Mouse (Mus musculus) C2C12 (cell line): ENCODE data around the gene Eef1a1. TPM values are rescaled to one million over a fixed set of nuclear protein-coding genes. Genes with fewer than 3 reads are reported as not detected.

Experiments
- H3K27me3 ChIP-seq: one replicate; pipeline ENCODE4 v1.6.1; 2011; ENCODE audit not compliant: control insufficient read depth, insufficient read depth, insufficient read length
- H3K36me3 ChIP-seq: one replicate; pipeline ENCODE4 v1.6.1; 2011; ENCODE audit not compliant: control insufficient read depth, insufficient read depth
- H3K4me3 ChIP-seq: one replicate; pipeline ENCODE4 v1.5.1; 2011; ENCODE audit warnings: mild to moderate bottlenecking, control low read depth; ENCODE audit not compliant: poor library complexity, insufficient read depth, severe bottlenecking
- H3K79me2 ChIP-seq: one replicate; pipeline ENCODE4 v1.6.1; 2011; ENCODE audit not compliant: control insufficient read depth, insufficient read depth
- H3K79me3 ChIP-seq: one replicate; pipeline ENCODE4 v1.6.1; 2011; ENCODE audit warnings: low read depth, control low read depth
- H3ac ChIP-seq: one replicate; pipeline ENCODE3; 2011; ENCODE audit warnings: low read depth; ENCODE audit not compliant: control insufficient read depth, insufficient read length
- CEBPB ChIP-seq: IDR thresholded peaks from one replicate; pipeline ENCODE4 v1.6.1; 2011; ENCODE audit warnings: low read depth, mild to moderate bottlenecking, control low read depth, moderate library complexity
- CTCF ChIP-seq: IDR thresholded peaks from one replicate; pipeline ENCODE4 v1.5.1; 2011; ENCODE audit not compliant: control insufficient read depth, insufficient read depth, insufficient read length
- FOSL1 ChIP-seq: IDR thresholded peaks from one replicate; pipeline ENCODE4 v1.8.0; 2011; ENCODE audit warnings: mild to moderate bottlenecking, low read length; ENCODE audit not compliant: poor library complexity, insufficient read depth, severe bottlenecking
- MAX ChIP-seq: IDR thresholded peaks from one replicate; pipeline ENCODE4 v1.6.1; 2011; ENCODE audit warnings: mild to moderate bottlenecking, control low read depth
- MYOD1 ChIP-seq: IDR thresholded peaks from one replicate; pipeline ENCODE4 v1.6.1; 2011; ENCODE audit warnings: low read depth; ENCODE audit not compliant: control insufficient read depth, insufficient read length
- MYOG ChIP-seq: IDR thresholded peaks from one replicate; pipeline ENCODE4 v1.6.1; 2011; ENCODE audit not compliant: control insufficient read depth, insufficient read length; ENCODE audit errors: extremely low read depth
- USF1 ChIP-seq: IDR thresholded peaks from one replicate; pipeline ENCODE4 v1.6.1; 2011; ENCODE audit warnings: low read depth, mild to moderate bottlenecking, control low read depth, moderate library complexity
- polyA plus RNA-seq: library from polyadenylated mRNA; unstranded; fragments of >200 nt; fragmentation: generic; extraction: Trizol; gene quantifications from one replicate; pipeline ENCODE4 v1.2.1, GENCODE M21; 2012; ENCODE audit warnings: missing spikeins

Gene Eef1a1
- polyA plus RNA-seq, 1 experiment: 7,691 TPM

- no peaks in the 10 kb centered on the region for H3K27me3 ChIP-seq
- H3K36me3 ChIP-seq: no peaks in the 10 kb centered on the region
- no peaks in the 10 kb centered on the region for H3K79me2 ChIP-seq
Observed at GRCm38 (mm10) chr9:78513776-78514500, 25.0 kb upstream of the Eef1a1 start.

DNA sequence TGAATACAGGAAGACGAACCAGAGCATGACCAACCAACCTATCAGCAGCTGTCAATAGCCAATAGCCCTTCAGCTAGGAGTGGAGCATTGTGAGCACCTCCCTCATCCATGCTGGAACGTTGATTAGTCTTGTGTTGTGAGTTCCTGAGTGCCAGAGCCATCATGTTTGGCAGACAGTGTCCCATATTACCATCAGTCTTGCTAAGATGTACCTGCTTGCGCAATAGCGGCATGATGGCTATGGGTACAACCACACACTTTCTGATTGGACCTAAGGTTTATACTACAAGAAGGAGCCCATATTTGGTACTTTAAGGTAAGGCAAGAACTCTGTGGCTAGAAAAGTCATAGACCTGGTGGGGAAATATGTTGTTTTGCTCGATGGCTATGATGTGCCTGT is 22.8 kb upstream of the Eef1a1 start:
- TF ChIP-seq CEBPB (peak; percentile 64), FOSL1 (no peak)
- H3K27me3 ChIP-seq: no peaks in the 10 kb centered on the region

More at GRCm38 (mm10) chr9:78513776-78514500, 25.0 kb upstream of the Eef1a1 start:
- Histone ChIP-seq H3ac (no peak overlapping the region), H3K79me3 (no peaks in the 10 kb centered on the region), H3K4me3 (no peak overlapping the region)
- TF ChIP-seq CEBPB (no peak), FOSL1 (peak; percentile 11), USF1 (peak; percentile 86), MYOD1 (peak; percentile 46), MYOG (no peak), CTCF (no peak)

DNA sequence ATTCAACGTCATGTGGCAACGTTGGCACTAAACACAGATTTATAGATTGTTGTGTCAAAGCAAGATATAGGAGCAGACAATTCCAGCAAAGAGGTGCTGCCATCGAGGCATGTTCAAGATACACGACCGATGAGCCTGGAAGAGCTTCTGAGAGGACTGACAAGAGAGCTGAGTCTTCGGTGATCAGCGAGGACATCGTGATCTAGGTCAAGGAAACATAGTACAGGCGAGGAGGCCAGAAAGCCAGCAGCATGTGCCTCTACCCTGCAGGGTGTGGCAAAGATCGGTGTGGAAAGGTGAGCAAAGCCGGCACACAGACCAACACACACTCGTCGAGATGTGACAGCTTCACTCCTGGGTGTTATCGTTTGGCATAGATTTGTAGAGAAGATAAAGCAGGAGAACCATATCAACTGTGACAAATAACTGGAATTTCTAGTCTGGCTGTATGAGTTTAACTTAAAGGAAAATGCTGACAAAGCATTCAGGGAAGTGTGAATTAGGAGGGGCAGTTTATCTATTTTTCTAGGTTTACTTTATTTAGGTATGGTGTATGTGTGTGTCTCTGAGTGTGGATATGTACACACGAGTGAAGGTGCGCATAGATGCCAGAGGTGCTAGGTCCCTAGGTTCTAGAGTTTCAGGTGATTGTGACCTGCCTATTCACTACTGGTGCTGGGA is 19.3 kb upstream of the Eef1a1 start:
- H3K36me3 ChIP-seq: no peaks in the 10 kb centered on the region
- no peak for TF ChIP-seq MAX
- no peak for TF ChIP-seq CTCF
- TF ChIP-seq USF1: no peak
- TF ChIP-seq MYOG: no peak
- no peak for TF ChIP-seq CEBPB
- no peak for TF ChIP-seq FOSL1
- no peaks in the 10 kb centered on the region for H3K79me3 ChIP-seq
- no peaks in the 10 kb centered on the region for H3K27me3 ChIP-seq
- H3ac ChIP-seq: no peak overlapping the region
- no peaks in the 10 kb centered on the region for H3K79me2 ChIP-seq
- H3K4me3 ChIP-seq: no peak overlapping the region

More for the DNA sequence above, 22.8 kb upstream of the Eef1a1 start:
- no peak overlapping the region for H3K4me3 ChIP-seq
- H3K36me3 ChIP-seq: no peaks in the 10 kb centered on the region
- no peak overlapping the region for H3ac ChIP-seq
- no peaks in the 10 kb centered on the region for H3K79me3 ChIP-seq
- no peaks in the 10 kb centered on the region for H3K79me2 ChIP-seq

DNA sequence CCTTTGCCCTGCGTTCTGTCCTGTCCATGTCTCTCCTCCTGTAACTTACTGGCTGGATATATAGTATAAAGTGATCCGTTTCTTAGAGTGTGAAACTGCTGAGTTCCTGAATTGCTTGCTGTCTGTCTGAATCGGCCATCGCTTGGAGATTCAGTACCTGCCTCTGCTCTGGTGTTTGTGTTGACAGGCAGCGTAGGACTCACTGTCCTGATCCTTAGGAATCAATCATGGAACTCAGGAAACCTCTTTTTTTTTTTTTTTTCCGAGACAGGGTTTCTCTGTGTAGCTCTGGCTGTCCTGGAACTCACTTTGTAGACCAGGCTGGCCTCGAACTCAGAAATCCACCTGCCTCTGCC is 17.7 kb upstream of the Eef1a1 start:
- no peak overlapping the region for H3ac ChIP-seq
- no peak overlapping the region for H3K4me3 ChIP-seq
- no peaks in the 10 kb centered on the region for H3K27me3 ChIP-seq
- TF ChIP-seq USF1 (no peak), FOSL1 (no peak), CEBPB (no peak), MYOD1 (no peak), MAX (no peak), MYOG (no peak), CTCF (no peak)
- H3K79me2 ChIP-seq: no peaks in the 10 kb centered on the region
- H3K79me3 ChIP-seq: no peaks in the 10 kb centered on the region
- no peaks in the 10 kb centered on the region for H3K36me3 ChIP-seq

- Histone ChIP-seq H3K27me3 (no peaks in the 10 kb centered on the region), H3K4me3 (no peak overlapping the region), H3ac (no peak overlapping the region), H3K36me3 (no peaks in the 10 kb centered on the region), H3K79me2 (no peaks in the 10 kb centered on the region), H3K79me3 (no peaks in the 10 kb centered on the region)
- TF ChIP-seq USF1 (no peak), MYOG (no peak), FOSL1 (no peak), CEBPB (no peak), CTCF (no peak), MAX (no peak), MYOD1 (no peak)
Observed at GRCm38 (mm10) chr9:78506002-78506721, 17.2 kb upstream of the Eef1a1 start.
